Mouse (Mus musculus) neural tube, embryonic 15.5 days (tissue): Measurements from ENCODE around the gene Pbx2. TPM values are rescaled to one million over a fixed set of nuclear protein-coding genes. Genes with fewer than 3 reads are reported as not detected.
A peak's percentile ranks its signal among the peaks of the same experiment; 100 is the strongest.

ENCODE experiments used
- ATAC-seq: fragments of 200-750 bp; cut with Nextera tagmentation; 2 replicates; pipeline ENCODE4 v1.8.0; 2017; ENCODE audit warnings: mild to moderate bottlenecking, moderate TSS enrichment, moderate library complexity; ENCODE audit not compliant: low FRiP score
- H3K27ac ChIP-seq: fragments of 300-500 bp; sonication (generic); replicated peaks from 2 replicates; pipeline ENCODE4 v1.5.1; 2015; ENCODE audit warnings: mild to moderate bottlenecking, inconsistent platforms
- H3K27me3 ChIP-seq: fragments of 300-500 bp; sonication (generic); replicated peaks from 2 replicates; pipeline ENCODE4 v1.6.1; 2015; ENCODE audit warnings: inconsistent platforms
- H3K36me3 ChIP-seq: fragments of 300-500 bp; sonication (generic); 2 replicates; pipeline ENCODE4 v1.6.1; 2015; ENCODE audit warnings: inconsistent platforms
- H3K4me1 ChIP-seq: fragments of 300-500 bp; sonication (generic); 2 replicates; pipeline ENCODE4 v1.6.1; 2015; ENCODE audit warnings: inconsistent platforms
- H3K4me2 ChIP-seq: fragments of 300-500 bp; sonication (generic); 2 replicates; pipeline ENCODE4 v1.6.1; 2015; ENCODE audit warnings: inconsistent platforms, mild to moderate bottlenecking, moderate library complexity
- H3K4me3 ChIP-seq: fragments of 300-500 bp; sonication (generic); replicated peaks from 2 replicates; pipeline ENCODE4 v1.5.1; 2015; ENCODE audit warnings: mild to moderate bottlenecking, inconsistent platforms
- H3K9ac ChIP-seq: fragments of 300-500 bp; sonication (generic); replicated peaks from 2 replicates; pipeline ENCODE4 v1.6.1; 2015; ENCODE audit warnings: mild to moderate bottlenecking, inconsistent platforms
- H3K9me3 ChIP-seq: fragments of 300-500 bp; sonication (generic); replicated peaks from 2 replicates; pipeline ENCODE4 v1.6.1; 2016; ENCODE audit warnings: inconsistent platforms
- WGBS: fragments of 180-500 bp; shearing (Covaris S2); methylation state at CpG from one replicate; pipeline ENCODE4 v1.1.7; 2015; ENCODE audit warnings: mixed read lengths; 5-methylcytosine and 5-hydroxymethylcytosine counted together
- polyA plus RNA-seq: library from polyadenylated mRNA; unstranded; fragments of >200 nt; fragmentation: Nextera tagmentation; extraction: Ambion mirVana; gene quantifications from 2 replicates; pipeline ENCODE4 v1.2.1, GENCODE M21; 2015

Gene Pbx2
- polyA plus RNA-seq, 1 experiment from 2014 or later = 8.2 TPM

- no peaks in the 10 kb centered on the region for H3K9me3 ChIP-seq
- H3K4me1 ChIP-seq = peaks cover 25% of the 10 kb centered on the region
- no peak overlapping the region for H3K27ac ChIP-seq
- peaks cover 14% of the 10 kb centered on the region for H3K27me3 ChIP-seq
- ATAC-seq = no peak
- no peak overlapping the region for H3K4me3 ChIP-seq
- no peaks in the 10 kb centered on the region for H3K36me3 ChIP-seq
- WGBS = 61% methylated on average over 2 of the region's 2 CpGs
- no peak overlapping the region for H3K9ac ChIP-seq
- H3K4me2 ChIP-seq = no peak overlapping the region
These were observed 44.6 kb downstream of the Pbx2 start for GRCm38 (mm10) chr17:34635671-34636070.

- no peak overlapping the region for H3K27ac ChIP-seq
- no peak overlapping the region for H3K9ac ChIP-seq
- peaks cover 9% of the 10 kb centered on the region for H3K27me3 ChIP-seq
- ATAC-seq = no peak
- no peaks in the 10 kb centered on the region for H3K36me3 ChIP-seq
- no peaks in the 10 kb centered on the region for H3K9me3 ChIP-seq
- peaks cover 15% of the 10 kb centered on the region for H3K4me1 ChIP-seq
- 70% methylated on average over 3 of the region's 3 CpGs for WGBS
- no peak overlapping the region for H3K4me3 ChIP-seq
- H3K4me2 ChIP-seq = no peak overlapping the region
These were observed 46.4 kb downstream of the Pbx2 start for GRCm38 (mm10) chr17:34637459-34637858.

GRCm38 (mm10) chr17:34639461-34640255, 48.6 kb downstream of the Pbx2 start:
- Histone ChIP-seq H3K4me1 (peaks cover 14% of the 10 kb centered on the region), H3K27me3 (peaks cover 5% of the 10 kb centered on the region; the same call in 1 of the 2 replicates), H3K4me2 (no peak overlapping the region), H3K36me3 (no peaks in the 10 kb centered on the region), H3K9me3 (no peaks in the 10 kb centered on the region), H3K4me3 (no peak overlapping the region), H3K27ac (0 out of 2 replicates have a peak overlapping the region, but pooled peaks have one; percentile 75), H3K9ac (no peak overlapping the region)
- no peak for ATAC-seq
- WGBS = 84% methylated on average over 7 of the region's 7 CpGs

GRCm38 (mm10) chr17:34640778-34641601, 49.9 kb downstream of the Pbx2 start:
- 16% methylated on average over 11 of the region's 11 CpGs for WGBS
- H3K36me3 ChIP-seq = no peaks in the 10 kb centered on the region
- H3K9ac ChIP-seq = no peak overlapping the region
- peak overlapping the region; percentile 75 for H3K27ac ChIP-seq
- no peak overlapping the region for H3K4me3 ChIP-seq
- ATAC-seq = no peak
- peaks cover 25% of the 10 kb centered on the region for H3K4me1 ChIP-seq
- no peak overlapping the region; the same call in 1 of the 2 replicates for H3K4me2 ChIP-seq
- no peaks in the 10 kb centered on the region for H3K9me3 ChIP-seq
- no peaks in the 10 kb centered on the region for H3K27me3 ChIP-seq

- 89% methylated on average over 3 of the region's 3 CpGs for WGBS
- peaks cover 33% of the 10 kb centered on the region for H3K4me1 ChIP-seq
- H3K4me3 ChIP-seq = no peak overlapping the region
- no peaks in the 10 kb centered on the region for H3K36me3 ChIP-seq
- H3K27me3 ChIP-seq = no peaks in the 10 kb centered on the region
- H3K27ac ChIP-seq = no peak overlapping the region
- ATAC-seq = no peak
- no peak overlapping the region for H3K9ac ChIP-seq
- H3K4me2 ChIP-seq = no peak overlapping the region
- no peaks in the 10 kb centered on the region for H3K9me3 ChIP-seq
These were observed 50.9 kb downstream of the Pbx2 start for GRCm38 (mm10) chr17:34641945-34642344.

- Histone ChIP-seq H3K9ac (no peak overlapping the region), H3K4me3 (no peak overlapping the region), H3K27ac (no peak overlapping the region), H3K4me2 (no peak overlapping the region), H3K36me3 (no peaks in the 10 kb centered on the region), H3K4me1 (peaks cover 43% of the 10 kb centered on the region), H3K27me3 (no peaks in the 10 kb centered on the region), H3K9me3 (no peaks in the 10 kb centered on the region)
- WGBS = 96% methylated on average over 4 of the region's 4 CpGs
- ATAC-seq = no peak
These were observed 52.3 kb downstream of the Pbx2 start for GRCm38 (mm10) chr17:34643379-34643778.

GRCm38 (mm10) chr17:34643944-34644343, 52.9 kb downstream of the Pbx2 start:
- H3K27ac ChIP-seq = peak overlapping the region; percentile 72; the same call in 1 of the 2 replicates
- WGBS = 85% methylated on average over 10 of the region's 10 CpGs
- no peak overlapping the region for H3K4me2 ChIP-seq
- H3K9ac ChIP-seq = no peak overlapping the region
- no peak overlapping the region for H3K4me3 ChIP-seq
- H3K36me3 ChIP-seq = peaks cover 2% of the 10 kb centered on the region; the same call in 1 of the 2 replicates
- ATAC-seq = no peak
- peaks cover 49% of the 10 kb centered on the region for H3K4me1 ChIP-seq
- H3K27me3 ChIP-seq = no peaks in the 10 kb centered on the region
- H3K9me3 ChIP-seq = no peaks in the 10 kb centered on the region

GRCm38 (mm10) chr17:34644608-34645007, 53.5 kb downstream of the Pbx2 start, which contains the start of gene Fkbpl:
Gene Fkbpl, plus strand, starts transcription at chr17:34644764.
- Histone ChIP-seq H3K4me3 (peak within 1 kb of the TSS; percentile 60), H3K27ac (peak within 1 kb of the TSS; percentile 84), H3K9ac (peak within 1 kb of the TSS; percentile 65), H3K9me3 (no peaks in the 10 kb centered on the region), H3K4me1 (peaks cover 50% of the 10 kb centered on the region), H3K27me3 (no peaks in the 10 kb centered on the region), H3K4me2 (peak within 1 kb of the TSS; percentile 89), H3K36me3 (peaks cover 8% of the 10 kb centered on the region)
- under 1% methylated on average over 16 of the region's 16 CpGs for WGBS
- peak; percentile 83 for ATAC-seq

GRCm38 (mm10) chr17:34645256-34645829, 54.3 kb downstream of the Pbx2 start:
- no peaks in the 10 kb centered on the region for H3K9me3 ChIP-seq
- WGBS = 48% methylated on average over 10 of the region's 10 CpGs
- no peaks in the 10 kb centered on the region for H3K27me3 ChIP-seq
- no peak for ATAC-seq
- peak overlapping the region; percentile 65 for H3K9ac ChIP-seq
- H3K36me3 ChIP-seq = peaks cover 16% of the 10 kb centered on the region
- H3K4me3 ChIP-seq = peak overlapping the region; percentile 60
- H3K4me1 ChIP-seq = peaks cover 49% of the 10 kb centered on the region
- H3K4me2 ChIP-seq = peak overlapping the region; percentile 89
- H3K27ac ChIP-seq = peak overlapping the region; percentile 84

GRCm38 (mm10) chr17:34645831-34646511, 54.9 kb downstream of the Pbx2 start:
- no peak for ATAC-seq
- 78% methylated on average over 30 of the region's 30 CpGs for WGBS
- peak overlapping the region; percentile 76 for H3K4me3 ChIP-seq

More at GRCm38 (mm10) chr17:34645831-34646511, 54.9 kb downstream of the Pbx2 start:
- Histone ChIP-seq H3K4me2 (peak overlapping the region; percentile 89), H3K36me3 (peaks cover 22% of the 10 kb centered on the region), H3K27me3 (no peaks in the 10 kb centered on the region), H3K9me3 (no peaks in the 10 kb centered on the region), H3K4me1 (peaks cover 44% of the 10 kb centered on the region), H3K27ac (0 out of 2 replicates have a peak overlapping the region, but pooled peaks have one; percentile 28), H3K9ac (no peak overlapping the region)
